Mouse (Mus musculus) MEL (cell line): ENCODE data around the gene Samsn1. TPM values are rescaled to one million over a fixed set of nuclear protein-coding genes. Genes with fewer than 3 reads are reported as not detected.
"Not testable (repeated sequence)": the region's sequence is repeated elsewhere in the genome, so short reads cannot be mapped to it uniquely, and the experiment has no call there.

Experiments used
- DNase-seq: peaks from one replicate; pipeline ENCODE4 v3.0.0; 2011; ENCODE audit warnings: low read depth, low spot score
- H3K27ac ChIP-seq: 2 replicates; pipeline ENCODE4 v1.5.1; 2012; ENCODE audit warnings: low read depth, mild to moderate bottlenecking, control low read depth, low read length, moderate library complexity; ENCODE audit not compliant: control insufficient read depth
- H3K27me3 ChIP-seq, 2 experiments: fragments of 150-350 bp in 1 of 2; sonication (generic) in 1 of 2; 2 replicates each; pipeline ENCODE4 v1.6.1; 2012; ENCODE audit warnings: low read length in 2 of 2, mild to moderate bottlenecking in 2 of 2, improper control_type of control experiment in 1 of 2, moderate library complexity in 1 of 2; ENCODE audit not compliant: insufficient read depth in 2 of 2, control insufficient read depth in 1 of 2
- H3K36me3 ChIP-seq, 2 experiments: 2 replicates each; pipeline ENCODE4 v1.6.1; 2012 to 2014; ENCODE audit warnings: low read length in 2 of 2, improper control_type of control experiment in 1 of 2, inconsistent platforms in 1 of 2, mild to moderate bottlenecking in 1 of 2; ENCODE audit not compliant: insufficient read depth in 2 of 2, control insufficient read depth in 1 of 2
- H3K4me1 ChIP-seq, 2 experiments: fragments of 150-350 bp in 1 of 2; sonication (generic) in 1 of 2; 2 replicates each; pipeline ENCODE4 v1.6.1; 2012; ENCODE audit warnings: low read length in 2 of 2, improper control_type of control experiment in 1 of 2, mild to moderate bottlenecking in 1 of 2; ENCODE audit not compliant: insufficient read depth in 2 of 2, control insufficient read depth in 1 of 2
- H3K4me3 ChIP-seq, 2 experiments: fragments of 150-350 bp in 1 of 2; sonication (generic) in 1 of 2; 2 replicates each; pipeline ENCODE4 v1.5.1; 2012; ENCODE audit warnings: low read depth in 2 of 2, low read length in 2 of 2, mild to moderate bottlenecking in 2 of 2, moderate library complexity in 2 of 2, control low read depth in 1 of 2, improper control_type of control experiment in 1 of 2; ENCODE audit not compliant: control insufficient read depth in 1 of 2, insufficient read depth in 1 of 2
- H3K79me2 ChIP-seq: 2 replicates; pipeline ENCODE4 v1.6.1; 2012; ENCODE audit warnings: mild to moderate bottlenecking, low read length, moderate library complexity; ENCODE audit not compliant: control insufficient read depth, poor library complexity, insufficient read depth
- H3K9ac ChIP-seq: 2 replicates; pipeline ENCODE4 v1.6.1; 2012; ENCODE audit warnings: low read depth, mild to moderate bottlenecking, control low read depth, low read length, moderate library complexity; ENCODE audit not compliant: control insufficient read depth, poor library complexity, severe bottlenecking
- H3K9me3 ChIP-seq: fragments of 150-350 bp; sonication (generic); replicated peaks from 2 replicates; pipeline ENCODE4 v1.6.1; 2012; ENCODE audit warnings: mild to moderate bottlenecking, low read length, improper control_type of control experiment, moderate library complexity; ENCODE audit not compliant: insufficient read depth
- CHD2 ChIP-seq: IDR thresholded peaks from 2 replicates; pipeline ENCODE4 v1.6.1; 2011; ENCODE audit warnings: low read length, improper control_type of control experiment
- E2F4 ChIP-seq: IDR thresholded peaks from 2 replicates; pipeline ENCODE4 v1.6.1; 2011; ENCODE audit warnings: low read depth, low read length, improper control_type of control experiment, borderline replicate concordance
- ETS1 ChIP-seq: IDR thresholded peaks from 2 replicates; pipeline ENCODE4 v1.6.1; 2012; ENCODE audit warnings: low read depth, mild to moderate bottlenecking, inconsistent platforms, low read length, improper control_type of control experiment, moderate library complexity
- GATA1 ChIP-seq: IDR thresholded peaks from 2 replicates; pipeline ENCODE4 v1.6.1; 2011; ENCODE audit warnings: low read depth, low read length, improper control_type of control experiment
- HCFC1 ChIP-seq: IDR thresholded peaks from 2 replicates; pipeline ENCODE4 v1.6.1; 2012; ENCODE audit warnings: low read depth, mild to moderate bottlenecking, inconsistent platforms, low read length, improper control_type of control experiment, moderate library complexity
- JUND ChIP-seq: IDR thresholded peaks from 2 replicates; pipeline ENCODE4 v1.6.1; 2011; ENCODE audit warnings: low read depth, mild to moderate bottlenecking, improper control_type of control experiment, low read length
- MAZ ChIP-seq: IDR thresholded peaks from 2 replicates; pipeline ENCODE4 v1.6.1; 2012; ENCODE audit warnings: low read depth, mild to moderate bottlenecking, inconsistent platforms, low read length, improper control_type of control experiment
- MEF2A ChIP-seq: IDR thresholded peaks from 2 replicates; pipeline ENCODE4 v1.6.1; 2014; ENCODE audit warnings: low read depth, mild to moderate bottlenecking, inconsistent platforms, low read length, improper control_type of control experiment; ENCODE audit not compliant: poor library complexity, insufficient replicate concordance, severe bottlenecking; ENCODE audit errors: extremely low read depth
- MYB ChIP-seq: IDR thresholded peaks from 2 replicates; pipeline ENCODE4 v1.6.1; 2011; ENCODE audit warnings: mild to moderate bottlenecking, low read depth, low read length, improper control_type of control experiment
- NRF1 ChIP-seq: IDR thresholded peaks from 2 replicates; pipeline ENCODE4 v1.6.1; 2014; ENCODE audit warnings: low read depth, mild to moderate bottlenecking, inconsistent platforms, low read length, improper control_type of control experiment, moderate library complexity; ENCODE audit not compliant: poor library complexity, insufficient read depth, severe bottlenecking
- POLR2A ChIP-seq, 2 experiments: IDR thresholded peaks; 2 replicates each; pipeline ENCODE4 v1.6.1; 2011 to 2012; ENCODE audit warnings: low read length in 2 of 2, mild to moderate bottlenecking in 2 of 2, control low read depth in 1 of 2, improper control_type of control experiment in 1 of 2, low read depth in 1 of 2, moderate library complexity in 1 of 2; ENCODE audit not compliant: control insufficient read depth in 1 of 2, insufficient read depth in 1 of 2, poor library complexity in 1 of 2
- RAD21 ChIP-seq: IDR thresholded peaks from 2 replicates; pipeline ENCODE4 v1.6.1; 2011; ENCODE audit warnings: mild to moderate bottlenecking, low read depth, low read length, improper control_type of control experiment
- RCOR1 ChIP-seq: IDR thresholded peaks from 2 replicates; pipeline ENCODE4 v1.6.1; 2012; ENCODE audit warnings: low read depth, mild to moderate bottlenecking, inconsistent platforms, low read length, improper control_type of control experiment
- SIN3A ChIP-seq: IDR thresholded peaks from 2 replicates; pipeline ENCODE4 v1.6.1; 2012; ENCODE audit warnings: low read length, improper control_type of control experiment, inconsistent platforms
- TCF12 ChIP-seq: IDR thresholded peaks from 2 replicates; pipeline ENCODE4 v1.6.1; 2014; ENCODE audit warnings: low read depth, mild to moderate bottlenecking, inconsistent platforms, low read length, improper control_type of control experiment, moderate library complexity
- ZC3H11A ChIP-seq: IDR thresholded peaks from 2 replicates; pipeline ENCODE4 v1.6.1; 2012; ENCODE audit warnings: low read depth, mild to moderate bottlenecking, inconsistent platforms, low read length, improper control_type of control experiment
- ZMIZ1 ChIP-seq: IDR thresholded peaks from 2 replicates; pipeline ENCODE4 v1.6.1; 2012; ENCODE audit warnings: low read depth, mild to moderate bottlenecking, inconsistent platforms, low read length, improper control_type of control experiment, moderate library complexity
- ZNF384 ChIP-seq: IDR thresholded peaks from 2 replicates; pipeline ENCODE4 v1.6.1; 2012; ENCODE audit warnings: low read depth, mild to moderate bottlenecking, inconsistent platforms, low read length, improper control_type of control experiment
- polyA plus RNA-seq, 2 experiments: library from polyadenylated mRNA; stranded (reverse) in 1 of 2; unstranded in 1 of 2; fragments of >175 nt in 1 of 2; fragments of >200 nt in 1 of 2; gene quantifications; 2 replicates each; pipeline versions ENCODE4 v1.2.1 to v1.2.4; 2012; ENCODE audit warnings: low replicate concordance in 2 of 2, low read depth in 1 of 2; ENCODE audit not compliant: insufficient read length in 2 of 2, insufficient read depth in 1 of 2, missing spikeins in 1 of 2
- total RNA-seq: library from RNA; depleted of rRNA; stranded (reverse); fragments of 300-350 nt; gene quantifications from 2 replicates; pipeline ENCODE4 v1.2.3, GENCODE M21; 2012

Gene Samsn1
- total and polyA plus RNA-seq, 3 experiments, result 55.2 to 205 (median 63.0) TPM

DNA sequence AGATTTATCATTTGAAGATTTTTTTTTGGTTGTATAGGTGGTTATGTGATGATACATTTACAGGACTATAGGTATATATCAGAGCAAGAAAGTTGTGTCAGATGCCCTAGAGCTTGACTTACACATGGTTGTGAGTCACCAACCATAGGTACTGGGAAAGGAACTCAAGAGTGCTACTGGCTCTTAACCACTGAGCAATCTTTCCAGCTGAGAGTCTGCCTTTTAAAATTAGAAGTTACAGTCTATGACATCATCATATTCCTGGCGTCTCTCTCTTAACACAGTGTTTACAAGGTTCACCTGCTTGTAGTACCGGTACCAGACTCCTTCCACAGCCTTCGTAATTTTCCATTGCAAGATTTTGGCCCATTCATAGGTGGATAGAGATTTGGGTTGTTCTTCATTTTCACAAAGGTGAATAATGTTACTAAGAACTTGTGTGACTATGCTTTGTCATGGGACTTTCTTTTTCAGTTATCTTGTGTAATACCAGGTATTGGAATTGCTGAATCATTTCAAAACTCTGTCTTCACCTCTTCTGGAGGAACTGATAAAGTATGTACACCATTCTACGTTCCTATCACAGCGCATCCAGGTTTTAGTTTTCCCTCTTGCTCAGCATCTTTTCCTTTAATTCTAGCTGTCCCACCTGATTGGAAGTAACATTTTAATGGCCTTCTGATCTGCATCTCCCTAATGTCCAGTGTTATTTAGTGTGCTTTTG lies 184.2 kb downstream of the Samsn1 start (continued):
- TF ChIP-seq MEF2A (no peak), ZMIZ1 (no peak), RCOR1 (0 out of 2 replicates have a peak, but pooled peaks have one; percentile 14), MYB (no peak), NRF1 (no peak), JUND (no peak), TCF12 (peak; percentile 53; the same call in 1 of the 2 replicates), ZC3H11A (no peak), GATA1 (peak; percentile 25; the same call in 1 of the 2 replicates), HCFC1 (no peak), ETS1 (peak; percentile 62), ZNF384 (no peak), CHD2 (no peak), RAD21 (no peak), SIN3A (no peak), POLR2A (IDR thresholded peaks at IDR 0.05; ENCODE audit: control insufficient read depth in 1 of 2, insufficient read depth in 1 of 2, low read depth in 1 of 2, low read length in 2 of 2, poor library complexity in 1 of 2) (no peak)
- TF ChIP-seq, all 39 proteins: peak for 6

DNA sequence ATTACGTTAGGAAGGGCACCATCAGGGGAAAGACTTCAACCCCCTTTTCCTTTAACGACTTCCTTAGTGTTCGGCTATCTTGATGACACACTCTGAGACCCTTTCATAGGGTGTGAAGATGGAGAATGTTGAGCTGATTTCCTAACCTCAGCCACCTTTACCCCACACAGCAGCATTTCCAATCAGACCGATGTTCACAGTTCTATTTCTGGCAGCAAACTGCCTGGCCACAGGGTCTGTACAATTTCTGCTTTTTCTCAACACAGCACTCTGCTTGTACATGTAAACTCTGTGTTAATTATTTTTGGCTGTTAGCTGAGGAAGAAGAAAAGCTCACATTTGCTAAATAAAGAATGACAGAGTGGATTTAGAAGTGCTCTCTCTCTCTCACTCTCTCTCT lies 190.7 kb downstream of the Samsn1 start:
- Histone ChIP-seq H3K4me3 (no peak overlapping the region), H3K79me2 (no peaks in the 10 kb centered on the region), H3K4me1 (no peaks in the 10 kb centered on the region), H3K27me3 (no peaks in the 10 kb centered on the region), H3K9ac (no peak overlapping the region), H3K36me3 (no peaks in the 10 kb centered on the region), H3K9me3 (no peaks in the 10 kb centered on the region), H3K27ac (no peak overlapping the region)
- TF ChIP-seq E2F4, result no peak
- TF ChIP-seq MAZ, result no peak
- no peak for TF ChIP-seq RAD21
- no peak for DNase-seq

DNA sequence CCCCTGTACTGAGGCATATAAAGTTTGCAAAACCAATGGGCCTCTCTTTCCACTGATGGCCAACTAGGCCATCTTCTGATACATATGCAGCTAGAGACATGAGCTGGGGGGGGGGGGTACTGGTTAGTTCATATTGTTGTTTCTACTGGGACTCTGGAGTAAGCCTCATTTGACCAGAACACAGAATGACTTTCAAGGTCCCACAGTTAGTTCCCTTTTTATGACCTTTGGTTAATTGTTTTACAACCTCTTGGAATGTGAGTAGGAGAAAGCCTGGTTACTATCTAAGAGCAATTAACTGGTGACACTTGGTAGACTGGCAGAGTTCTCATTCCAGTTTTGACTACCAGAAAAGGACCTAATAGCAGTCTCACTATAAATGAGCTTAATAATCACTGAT lies 195.1 kb downstream of the Samsn1 start:
- not testable (repeated sequence) for H3K9ac ChIP-seq, H3K4me1 ChIP-seq, DNase-seq, H3K9me3 ChIP-seq, H3K27me3 ChIP-seq, H3K36me3 ChIP-seq, H3K4me3 ChIP-seq, H3K27ac ChIP-seq, H3K79me2 ChIP-seq
